Mouse (Mus musculus) embryonic facial prominence, embryonic 11.5 days (tissue): ENCODE data around the gene Gck. TPM values are rescaled to one million over a fixed set of nuclear protein-coding genes. Genes with fewer than 3 reads are reported as not detected.

Experiments used
- ATAC-seq: fragments of 200-750 bp; cut with Nextera tagmentation; replicated peaks from 2 replicates; pipeline ENCODE4 v1.8.0; 2017; ENCODE audit warnings: low read depth; ENCODE audit not compliant: insufficient number of reproducible peaks, low FRiP score, low TSS enrichment
- DNase-seq: peaks from one replicate; pipeline ENCODE4 v3.0.0-alpha.2; 2015; ENCODE audit warnings: low spot score
- H3K27ac ChIP-seq: fragments of 300-500 bp; sonication (generic); replicated peaks from 2 replicates; pipeline ENCODE4 v1.5.1; 2014; ENCODE audit warnings: mild to moderate bottlenecking, low read depth, low read length, control low read depth
- H3K27me3 ChIP-seq: fragments of 300-500 bp; sonication (generic); 2 replicates; pipeline ENCODE4 v1.6.1; 2014; ENCODE audit warnings: mild to moderate bottlenecking, low read length, moderate library complexity, mixed read lengths; ENCODE audit not compliant: control insufficient read depth, insufficient read depth
- H3K36me3 ChIP-seq: fragments of 300-500 bp; sonication (generic); replicated peaks from 2 replicates; pipeline ENCODE4 v1.6.1; 2014; ENCODE audit warnings: low read depth, mild to moderate bottlenecking, low read length, moderate library complexity, mixed read lengths; ENCODE audit not compliant: control insufficient read depth, insufficient read depth
- H3K4me1 ChIP-seq: fragments of 300-500 bp; sonication (generic); 2 replicates; pipeline ENCODE4 v1.6.1; 2014; ENCODE audit warnings: low read length, mixed read lengths; ENCODE audit not compliant: control insufficient read depth, insufficient read depth
- H3K4me2 ChIP-seq: fragments of 300-500 bp; sonication (generic); 2 replicates; pipeline ENCODE4 v1.6.1; 2014; ENCODE audit warnings: low read depth, mild to moderate bottlenecking, control low read depth, low read length, moderate library complexity
- H3K4me3 ChIP-seq: fragments of 300-500 bp; sonication (generic); 2 replicates; pipeline ENCODE4 v1.5.1; 2014; ENCODE audit warnings: low read depth, low read length, control low read depth
- H3K9ac ChIP-seq: fragments of 300-500 bp; sonication (generic); replicated peaks from 2 replicates; pipeline ENCODE4 v1.6.1; 2014; ENCODE audit warnings: mild to moderate bottlenecking, control low read depth, low read length
- H3K9me3 ChIP-seq: fragments of 300-500 bp; sonication (generic); replicated peaks from 2 replicates; pipeline ENCODE4 v1.6.1; 2016; ENCODE audit warnings: mild to moderate bottlenecking, low read length, inconsistent platforms, mixed read lengths; ENCODE audit not compliant: control insufficient read depth
- WGBS: fragments of 180-500 bp; shearing (Covaris S2); extraction: QIAGEN DNeasy Blood & Tissue Kit; methylation state at CpG from one replicate; pipeline ENCODE4 v1.1.7; 2014; 5-methylcytosine and 5-hydroxymethylcytosine counted together
- polyA plus RNA-seq: library from polyadenylated mRNA; unstranded; fragments of >200 nt; fragmentation: Nextera tagmentation; extraction: Ambion mirVana; gene quantifications from 2 replicates; pipeline ENCODE4 v1.2.1, GENCODE M21; 2014

Gck gene
- polyA plus RNA-seq, 1 experiment from 2014 or later = 2.2 TPM

GRCm38 (mm10) chr11:5882518-5882917 is 67.4 kb downstream of the Gck start:
- H3K27ac ChIP-seq = no peak overlapping the region
- H3K36me3 ChIP-seq = no peaks in the 10 kb centered on the region
- no peaks in the 10 kb centered on the region for H3K9me3 ChIP-seq
- 78% methylated on average over 8 of the region's 8 CpGs for WGBS
- H3K27me3 ChIP-seq = no peaks in the 10 kb centered on the region
- H3K4me1 ChIP-seq = no peaks in the 10 kb centered on the region
- no peak overlapping the region for H3K9ac ChIP-seq
- H3K4me3 ChIP-seq = no peak overlapping the region
- no peak overlapping the region for H3K4me2 ChIP-seq
- DNase-seq (no peak), ATAC-seq (no peak)

GRCm38 (mm10) chr11:5879905-5880304 is 70.0 kb downstream of the Gck start:
- H3K9ac ChIP-seq = no peak overlapping the region
- H3K36me3 ChIP-seq = no peaks in the 10 kb centered on the region; the same call in 1 of the 2 replicates
- peaks cover 5% of the 10 kb centered on the region; the same call in 1 of the 2 replicates for H3K4me1 ChIP-seq
- no peak overlapping the region for H3K27ac ChIP-seq
- DNase-seq (peak; percentile 71), ATAC-seq (no peak)
- no peaks in the 10 kb centered on the region for H3K9me3 ChIP-seq
- no peak overlapping the region for H3K4me2 ChIP-seq
- no peaks in the 10 kb centered on the region for H3K27me3 ChIP-seq
- H3K4me3 ChIP-seq = no peak overlapping the region
- 44% methylated on average over 5 of the region's 5 CpGs for WGBS

GRCm38 (mm10) chr11:5878661-5879060 is 71.2 kb downstream of the Gck start:
- Histone ChIP-seq H3K4me1 (peaks cover 5% of the 10 kb centered on the region; the same call in 1 of the 2 replicates), H3K27ac (peak overlapping the region; percentile 78), H3K9ac (peak overlapping the region; percentile 66), H3K4me2 (peak overlapping the region; percentile 65), H3K27me3 (no peaks in the 10 kb centered on the region), H3K9me3 (no peaks in the 10 kb centered on the region), H3K4me3 (peak overlapping the region; percentile 63), H3K36me3 (peaks cover 5% of the 10 kb centered on the region)
- ATAC-seq (no peak), DNase-seq (no peak)
- 47% methylated on average over 8 of the region's 8 CpGs for WGBS

- Histone ChIP-seq H3K27me3 (no peaks in the 10 kb centered on the region), H3K4me2 (peak within 1 kb of the TSS; percentile 65), H3K4me1 (peaks cover 5% of the 10 kb centered on the region; the same call in 1 of the 2 replicates), H3K27ac (peak within 1 kb of the TSS; percentile 78), H3K9me3 (no peaks in the 10 kb centered on the region), H3K36me3 (peaks cover 5% of the 10 kb centered on the region), H3K9ac (peak within 1 kb of the TSS; percentile 71), H3K4me3 (peak within 1 kb of the TSS; percentile 63)
- under 1% methylated on average over 52 of the region's 52 CpGs for WGBS
- DNase-seq (peak; percentile 99), ATAC-seq (peak; percentile 98)
Observed at GRCm38 (mm10) chr11:5877921-5878526, 71.9 kb downstream of the Gck start, which contains the start of gene Pold2. Gene Pold2 (minus strand): TSS chr11:5878292.

- peak overlapping the region; percentile 71 for H3K9ac ChIP-seq
- no peak overlapping the region for H3K27ac ChIP-seq
- H3K27me3 ChIP-seq = no peaks in the 10 kb centered on the region
- H3K4me1 ChIP-seq = peaks cover 5% of the 10 kb centered on the region; the same call in 1 of the 2 replicates
- H3K9me3 ChIP-seq = no peaks in the 10 kb centered on the region
- peaks cover 10% of the 10 kb centered on the region for H3K36me3 ChIP-seq
- peak overlapping the region; percentile 65 for H3K4me2 ChIP-seq
- H3K4me3 ChIP-seq = peak overlapping the region; percentile 63
- no peak for ATAC-seq
- no peak for DNase-seq
- 9% methylated on average over 5 of the region's 5 CpGs for WGBS
Observed at GRCm38 (mm10) chr11:5877421-5877820, 72.5 kb downstream of the Gck start.

GRCm38 (mm10) chr11:5873192-5873591 is 76.7 kb downstream of the Gck start:
- Histone ChIP-seq H3K4me2 (no peak overlapping the region), H3K27ac (no peak overlapping the region), H3K9ac (no peak overlapping the region), H3K36me3 (peaks cover 10% of the 10 kb centered on the region), H3K4me3 (no peak overlapping the region), H3K4me1 (peaks cover 5% of the 10 kb centered on the region; the same call in 1 of the 2 replicates), H3K27me3 (no peaks in the 10 kb centered on the region), H3K9me3 (no peaks in the 10 kb centered on the region)
- 94% methylated on average over 9 of the region's 9 CpGs for WGBS
- no peak for DNase-seq
- ATAC-seq = no peak

- H3K27ac ChIP-seq = no peak overlapping the region
- ATAC-seq (no peak), DNase-seq (no peak)
- H3K4me3 ChIP-seq = no peak overlapping the region
- no peaks in the 10 kb centered on the region for H3K27me3 ChIP-seq
- 96% methylated on average over 11 of the region's 11 CpGs for WGBS
- H3K9ac ChIP-seq = no peak overlapping the region
- peaks cover 5% of the 10 kb centered on the region; the same call in 1 of the 2 replicates for H3K4me1 ChIP-seq
- peaks cover 10% of the 10 kb centered on the region for H3K36me3 ChIP-seq
- H3K9me3 ChIP-seq = no peaks in the 10 kb centered on the region
- H3K4me2 ChIP-seq = no peak overlapping the region
Observed at GRCm38 (mm10) chr11:5872707-5873106, 77.2 kb downstream of the Gck start.

- 92% methylated on average over 16 of the region's 16 CpGs for WGBS
- DNase-seq (no peak), ATAC-seq (no peak)
- no peak overlapping the region for H3K4me3 ChIP-seq
- no peaks in the 10 kb centered on the region for H3K9me3 ChIP-seq
- H3K4me2 ChIP-seq = no peak overlapping the region
- no peaks in the 10 kb centered on the region for H3K4me1 ChIP-seq
- H3K27ac ChIP-seq = no peak overlapping the region
- peaks cover 10% of the 10 kb centered on the region for H3K36me3 ChIP-seq
- H3K9ac ChIP-seq = no peak overlapping the region
- no peaks in the 10 kb centered on the region for H3K27me3 ChIP-seq
Observed at GRCm38 (mm10) chr11:5870069-5870468, 79.8 kb downstream of the Gck start.
